Mouse (Mus musculus): Measurements from ENCODE around the gene Dlk2. TPM values are rescaled to one million over a fixed set of nuclear protein-coding genes. Genes with fewer than 3 reads are reported as not detected.

Gene Dlk2
- polyA plus RNA-seq, 1 experiment from 2014 or later = 1.2 TPM

GRCm38 (mm10) chr17:46265502-46265901 lies 31.7 kb upstream of the Dlk2 start:
- 82% methylated on average over 12 of the region's 12 CpGs for WGBS
- Histone ChIP-seq H3K4me3 (no peak overlapping the region), H3K4me1 (peaks cover 6% of the 10 kb centered on the region), H3K27me3 (ENCODE audit: poor library complexity, severe bottlenecking) (no peaks in the 10 kb centered on the region), H3K9me3 (no peaks in the 10 kb centered on the region), H3K27ac (no peak overlapping the region), H3K36me3 (replicated peaks) (peaks cover 99% of the 10 kb centered on the region)
- no peak for DNase-seq (ENCODE audit: extremely low spot score, low spot score)

DNA sequence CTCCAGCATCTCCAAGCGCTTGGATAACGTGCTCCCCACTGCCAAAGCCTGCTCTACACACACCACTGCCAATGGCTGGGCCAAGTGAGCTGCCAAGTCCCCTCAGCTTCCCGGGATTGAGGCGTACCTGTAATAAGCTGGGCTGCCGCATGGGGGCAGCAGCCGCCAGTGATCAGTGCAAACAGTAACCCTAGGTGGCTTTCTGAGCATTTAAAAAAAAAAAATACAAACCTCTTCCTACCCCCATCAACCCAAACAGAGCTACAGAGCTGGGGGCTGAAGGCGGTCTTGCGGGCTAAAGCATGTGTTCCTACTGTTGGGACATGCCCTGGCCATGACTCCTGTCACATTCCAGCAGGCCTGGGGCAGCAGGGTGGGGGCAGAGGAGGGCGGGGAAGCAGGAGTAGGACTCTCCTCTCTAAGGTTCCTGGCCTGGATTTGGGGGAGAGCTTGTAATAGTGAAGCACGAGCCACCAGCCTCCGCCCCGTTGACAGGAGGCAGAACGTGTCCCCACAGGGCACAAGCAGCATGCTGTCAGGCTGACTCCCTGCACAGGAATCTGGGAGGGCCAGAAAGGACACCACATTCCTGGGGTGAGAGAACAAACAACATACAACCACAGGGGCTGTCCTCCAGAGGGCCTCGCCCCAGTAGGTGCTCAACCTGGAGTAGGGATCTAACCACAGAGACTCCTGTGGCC lies 31.2 kb upstream of the Dlk2 start:
- 27% methylated on average over 14 of the region's 14 CpGs for WGBS
- no peak overlapping the region for H3K4me3 ChIP-seq
- peak; percentile 74 for DNase-seq (ENCODE audit: extremely low spot score, low spot score)
- peaks cover 99% of the 10 kb centered on the region for H3K36me3 ChIP-seq (replicated peaks)
- H3K9me3 ChIP-seq = no peaks in the 10 kb centered on the region
- H3K27me3 ChIP-seq (ENCODE audit: poor library complexity, severe bottlenecking) = no peaks in the 10 kb centered on the region
- H3K4me1 ChIP-seq = peaks cover 6% of the 10 kb centered on the region
- H3K27ac ChIP-seq = no peak overlapping the region

- H3K4me1 ChIP-seq = peaks cover 6% of the 10 kb centered on the region
- no peaks in the 10 kb centered on the region for H3K9me3 ChIP-seq
- DNase-seq (ENCODE audit: extremely low spot score, low spot score) = no peak
- H3K4me3 ChIP-seq = no peak overlapping the region
- H3K27ac ChIP-seq = no peak overlapping the region
- 73% methylated on average over 6 of the region's 6 CpGs for WGBS
- peaks cover 99% of the 10 kb centered on the region for H3K36me3 ChIP-seq (replicated peaks)
- H3K27me3 ChIP-seq (ENCODE audit: poor library complexity, severe bottlenecking) = no peaks in the 10 kb centered on the region
These were observed 30.2 kb upstream of the Dlk2 start for GRCm38 (mm10) chr17:46266986-46267385.

GRCm38 (mm10) chr17:46267511-46267910 lies 29.7 kb upstream of the Dlk2 start:
- peaks cover 6% of the 10 kb centered on the region for H3K4me1 ChIP-seq
- H3K36me3 ChIP-seq (replicated peaks) = peaks cover 99% of the 10 kb centered on the region
- H3K9me3 ChIP-seq = no peaks in the 10 kb centered on the region
- no peaks in the 10 kb centered on the region for H3K27me3 ChIP-seq (ENCODE audit: poor library complexity, severe bottlenecking)
- WGBS = 87% methylated on average over 7 of the region's 7 CpGs
- H3K4me3 ChIP-seq = no peak overlapping the region
- DNase-seq (ENCODE audit: extremely low spot score, low spot score) = no peak
- H3K27ac ChIP-seq = no peak overlapping the region

DNA sequence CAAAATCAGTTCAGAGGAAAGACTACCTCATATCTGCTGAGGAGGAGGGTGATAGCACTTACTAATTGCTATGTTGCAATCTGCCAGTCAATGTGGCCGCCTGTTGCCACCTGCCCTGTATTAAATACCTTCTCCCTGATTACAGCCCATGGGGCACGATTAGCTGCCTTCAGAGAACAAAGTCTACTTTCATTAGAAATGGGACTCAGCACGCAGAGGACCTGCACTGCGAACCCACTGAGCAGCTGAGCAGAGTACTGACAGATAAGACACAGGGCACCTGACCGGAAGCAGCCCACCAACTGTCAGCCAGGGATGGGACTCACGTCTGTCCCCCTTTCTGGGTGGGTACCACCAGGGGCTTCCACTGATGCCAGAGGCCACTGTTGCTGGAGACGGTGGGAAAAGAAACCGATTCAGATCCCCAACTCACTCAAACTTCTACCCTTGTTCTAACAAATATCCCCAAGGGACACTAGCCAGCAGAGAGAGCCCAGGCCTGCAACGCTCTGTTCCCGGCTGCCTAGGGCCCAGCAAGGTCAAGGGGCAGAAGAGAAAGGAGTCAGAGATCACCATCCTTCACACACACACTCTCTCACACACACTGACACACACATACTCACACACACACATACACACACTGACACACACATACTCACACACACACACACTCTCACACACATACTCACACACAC lies 29.0 kb upstream of the Dlk2 start:
- H3K27me3 ChIP-seq (ENCODE audit: poor library complexity, severe bottlenecking) = no peaks in the 10 kb centered on the region
- DNase-seq (ENCODE audit: extremely low spot score, low spot score) = no peak
- WGBS = 85% methylated on average over 10 of the region's 10 CpGs
- H3K27ac ChIP-seq = no peak overlapping the region
- peaks cover 99% of the 10 kb centered on the region for H3K36me3 ChIP-seq (replicated peaks)
- H3K4me3 ChIP-seq = no peak overlapping the region
- H3K4me1 ChIP-seq = peaks cover 6% of the 10 kb centered on the region
- H3K9me3 ChIP-seq = no peaks in the 10 kb centered on the region

DNA sequence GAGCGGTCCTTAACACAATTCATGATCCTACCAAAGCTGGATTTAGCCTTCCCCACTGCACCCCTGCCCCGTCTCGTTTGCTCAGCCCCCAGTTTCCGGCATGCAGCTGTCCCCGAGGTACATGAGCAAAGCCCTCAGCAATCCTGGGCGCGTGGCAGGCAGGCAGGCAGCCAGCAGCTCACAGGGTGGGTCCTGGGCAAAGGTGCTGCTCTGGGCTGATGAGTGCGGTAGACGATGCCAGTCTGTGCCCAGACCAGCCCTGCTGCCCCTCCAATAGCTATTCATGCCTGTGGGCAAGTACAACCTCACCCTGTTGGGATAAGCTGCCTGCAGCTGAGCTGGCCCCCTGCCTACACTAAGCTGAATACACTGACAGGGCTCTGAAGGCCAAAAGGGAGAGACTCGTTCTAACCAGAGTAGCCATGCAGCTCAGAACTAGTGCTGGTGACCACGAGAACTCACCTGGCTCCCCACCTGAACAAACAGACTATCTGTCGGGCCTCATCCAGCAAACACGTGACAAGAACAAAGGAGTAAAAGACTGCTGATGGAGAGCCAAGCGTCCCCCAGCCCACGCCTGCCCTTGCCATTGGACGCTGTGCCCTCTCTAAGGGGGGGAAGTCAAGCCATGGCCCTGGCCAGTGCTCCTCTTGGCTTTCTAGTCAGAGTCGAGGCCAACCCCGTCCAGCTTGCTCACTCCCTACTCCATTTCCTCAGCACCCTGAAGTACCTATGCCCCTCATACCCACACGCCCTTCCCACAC lies 27.3 kb upstream of the Dlk2 start:
- Histone ChIP-seq H3K4me1 (peaks cover 19% of the 10 kb centered on the region), H3K9me3 (no peaks in the 10 kb centered on the region), H3K36me3 (replicated peaks) (peaks cover 97% of the 10 kb centered on the region), H3K27ac (no peak overlapping the region), H3K4me3 (no peak overlapping the region), H3K27me3 (ENCODE audit: poor library complexity, severe bottlenecking) (no peaks in the 10 kb centered on the region)
- no peak for DNase-seq (ENCODE audit: extremely low spot score, low spot score)
- WGBS = 90% methylated on average over 19 of the region's 19 CpGs

- WGBS = 87% methylated on average over 2 of the region's 2 CpGs
- no peak overlapping the region for H3K4me3 ChIP-seq
- H3K4me1 ChIP-seq = peaks cover 14% of the 10 kb centered on the region
- no peaks in the 10 kb centered on the region for H3K9me3 ChIP-seq
- H3K27ac ChIP-seq = no peak overlapping the region
- peaks cover 98% of the 10 kb centered on the region for H3K36me3 ChIP-seq (replicated peaks)
- no peak for DNase-seq (ENCODE audit: extremely low spot score, low spot score)
- H3K27me3 ChIP-seq (ENCODE audit: poor library complexity, severe bottlenecking) = no peaks in the 10 kb centered on the region
These were observed 25.2 kb upstream of the Dlk2 start for GRCm38 (mm10) chr17:46272058-46272457.

DNA sequence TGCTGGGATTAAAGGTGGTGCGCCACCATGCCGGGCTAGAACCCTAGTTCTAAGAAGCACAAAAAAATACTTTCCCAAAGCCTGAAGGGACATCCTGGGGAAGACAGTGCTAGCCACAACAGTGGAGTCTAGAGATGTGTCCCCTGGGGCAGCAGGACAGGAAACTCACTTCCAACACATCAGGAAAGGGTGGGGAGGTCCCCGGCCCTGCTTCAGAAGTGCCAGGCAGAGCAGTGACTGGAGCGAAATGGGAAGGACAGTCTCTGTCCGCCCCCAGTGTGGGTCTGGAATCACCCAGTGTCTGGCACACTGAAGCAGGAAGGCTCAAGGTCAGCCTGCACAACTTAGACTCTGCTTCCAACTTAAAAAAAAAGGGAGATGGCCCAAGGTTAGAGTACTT lies 24.5 kb upstream of the Dlk2 start:
- Histone ChIP-seq H3K27me3 (ENCODE audit: poor library complexity, severe bottlenecking) (no peaks in the 10 kb centered on the region), H3K4me1 (peaks cover 20% of the 10 kb centered on the region), H3K27ac (no peak overlapping the region), H3K36me3 (replicated peaks) (peaks cover 98% of the 10 kb centered on the region), H3K4me3 (no peak overlapping the region), H3K9me3 (no peaks in the 10 kb centered on the region)
- no peak for DNase-seq (ENCODE audit: extremely low spot score, low spot score)
- WGBS = 86% methylated on average over 5 of the region's 5 CpGs

DNA sequence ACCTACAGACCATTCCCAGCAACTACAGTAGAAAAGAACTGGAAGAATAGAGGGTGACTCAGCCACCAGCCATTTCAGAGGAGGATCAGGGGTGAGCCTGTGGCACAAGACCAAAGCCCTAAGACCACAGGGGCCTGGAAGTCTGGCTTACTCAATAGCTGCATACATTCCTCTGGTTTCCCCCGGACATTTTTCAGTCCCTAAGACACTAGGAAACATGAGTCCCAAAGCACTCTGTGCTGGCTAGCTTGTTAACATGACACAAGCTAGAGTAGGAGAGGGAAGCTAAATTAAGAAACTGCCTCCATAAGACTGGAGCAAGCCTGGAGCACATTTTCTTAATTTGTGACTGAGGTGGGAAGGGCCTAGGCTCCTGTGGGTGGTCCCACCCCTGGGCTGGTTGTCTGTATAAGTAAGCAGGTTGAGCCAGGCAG lies 23.4 kb upstream of the Dlk2 start:
- Histone ChIP-seq H3K9me3 (no peaks in the 10 kb centered on the region), H3K36me3 (replicated peaks) (peaks cover 97% of the 10 kb centered on the region), H3K4me1 (peaks cover 27% of the 10 kb centered on the region), H3K27ac (no peak overlapping the region), H3K4me3 (no peak overlapping the region), H3K27me3 (ENCODE audit: poor library complexity, severe bottlenecking) (no peaks in the 10 kb centered on the region)
- DNase-seq (ENCODE audit: extremely low spot score, low spot score) = no peak
- WGBS = 56% methylated on average over 1 of the region's 1 CpGs

GRCm38 (mm10) chr17:46274465-46274864 lies 22.8 kb upstream of the Dlk2 start:
- Histone ChIP-seq H3K27me3 (ENCODE audit: poor library complexity, severe bottlenecking) (no peaks in the 10 kb centered on the region), H3K36me3 (replicated peaks) (peaks cover 97% of the 10 kb centered on the region), H3K4me3 (no peak overlapping the region), H3K27ac (no peak overlapping the region), H3K4me1 (peaks cover 27% of the 10 kb centered on the region), H3K9me3 (no peaks in the 10 kb centered on the region)
- DNase-seq (ENCODE audit: extremely low spot score, low spot score) = no peak
- 78% methylated on average over 6 of the region's 6 CpGs for WGBS

GRCm38 (mm10) chr17:46275034-46275433 lies 22.2 kb upstream of the Dlk2 start:
- no peak for DNase-seq (ENCODE audit: extremely low spot score, low spot score)
- Histone ChIP-seq H3K27me3 (ENCODE audit: poor library complexity, severe bottlenecking) (no peaks in the 10 kb centered on the region), H3K4me3 (no peak overlapping the region), H3K9me3 (no peaks in the 10 kb centered on the region), H3K36me3 (replicated peaks) (peaks cover 97% of the 10 kb centered on the region), H3K4me1 (peaks cover 27% of the 10 kb centered on the region), H3K27ac (no peak overlapping the region)
- WGBS = 87% methylated on average over 6 of the region's 6 CpGs

DNA sequence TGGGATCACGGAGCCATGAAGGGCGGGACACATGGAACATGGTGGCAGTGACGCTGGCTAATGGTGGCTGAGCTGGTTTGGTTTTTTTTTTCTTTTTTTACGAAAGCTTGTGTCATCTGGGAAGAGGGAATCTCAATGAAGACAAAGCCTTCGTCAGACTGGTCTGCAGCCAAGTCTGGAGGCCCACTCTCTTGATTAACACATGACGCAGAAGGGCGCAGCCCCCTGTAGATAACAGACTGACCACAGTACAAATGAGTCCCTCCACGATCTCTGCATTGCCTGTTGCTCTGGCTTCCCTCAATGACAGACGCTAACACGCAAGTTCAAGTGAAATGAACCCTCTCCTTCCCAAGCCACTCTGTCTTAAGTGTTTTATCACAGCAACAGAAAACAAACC lies 21.7 kb upstream of the Dlk2 start:
- no peak for DNase-seq (ENCODE audit: extremely low spot score, low spot score)
- peaks cover 97% of the 10 kb centered on the region for H3K36me3 ChIP-seq (replicated peaks)
- 91% methylated on average over 10 of the region's 10 CpGs for WGBS
- no peaks in the 10 kb centered on the region for H3K27me3 ChIP-seq (ENCODE audit: poor library complexity, severe bottlenecking)
- no peaks in the 10 kb centered on the region for H3K9me3 ChIP-seq
- no peak overlapping the region for H3K27ac ChIP-seq
- H3K4me3 ChIP-seq = no peak overlapping the region
- peaks cover 27% of the 10 kb centered on the region for H3K4me1 ChIP-seq

GRCm38 (mm10) chr17:46277586-46277985 lies 19.6 kb upstream of the Dlk2 start:
- Histone ChIP-seq H3K27me3 (ENCODE audit: poor library complexity, severe bottlenecking) (no peaks in the 10 kb centered on the region), H3K4me3 (no peak overlapping the region), H3K9me3 (no peaks in the 10 kb centered on the region), H3K36me3 (replicated peaks) (peaks cover 82% of the 10 kb centered on the region), H3K27ac (no peak overlapping the region), H3K4me1 (peaks cover 46% of the 10 kb centered on the region)
- 66% methylated on average over 4 of the region's 4 CpGs for WGBS
- no peak for DNase-seq (ENCODE audit: extremely low spot score, low spot score)

Measured in forebrain, embryonic 10.5 days (tissue).